Mouse (Mus musculus) erythroblast, embryonic 14.5 days (primary cell): Measurements from ENCODE around the gene Defb41. TPM values are rescaled to one million over a fixed set of nuclear protein-coding genes. Genes with fewer than 3 reads are reported as not detected.

ENCODE experiments used
- H3K27me3 ChIP-seq: 2 replicates; pipeline ENCODE4 v1.6.1; 2012; ENCODE audit warnings: inconsistent platforms; ENCODE audit not compliant: control insufficient read depth
- H3K36me3 ChIP-seq: 2 replicates; pipeline ENCODE4 v1.6.1; 2012; ENCODE audit warnings: mild to moderate bottlenecking, inconsistent platforms; ENCODE audit not compliant: control insufficient read depth
- H3K4me1 ChIP-seq: 2 replicates; pipeline ENCODE4 v1.6.1; 2012; ENCODE audit warnings: inconsistent platforms; ENCODE audit not compliant: control insufficient read depth
- H3K4me3 ChIP-seq: replicated peaks from 2 replicates; pipeline ENCODE3; 2012; ENCODE audit warnings: moderate library complexity, mild to moderate bottlenecking, inconsistent platforms
- H3K9me3 ChIP-seq: 2 replicates; pipeline ENCODE4 v1.6.1; 2012; ENCODE audit warnings: low read length, inconsistent platforms, mixed read lengths; ENCODE audit not compliant: control insufficient read depth
- GATA1 ChIP-seq: IDR thresholded peaks from 2 replicates; pipeline ENCODE4 v1.6.1; 2012; ENCODE audit warnings: low read length, inconsistent platforms, mixed read lengths
- TAL1 ChIP-seq: IDR thresholded peaks from 3 replicates; pipeline ENCODE4 v1.6.1; 2012; ENCODE audit warnings: low read length, inconsistent platforms, mixed read lengths
- polyA plus RNA-seq: library from polyadenylated mRNA; stranded (reverse); fragments of >175 nt; gene quantifications from 2 replicates; pipeline ENCODE4 v1.2.3, GENCODE M21; 2012

The Defb41 gene
- polyA plus RNA-seq, 1 experiment = not detected

DNA sequence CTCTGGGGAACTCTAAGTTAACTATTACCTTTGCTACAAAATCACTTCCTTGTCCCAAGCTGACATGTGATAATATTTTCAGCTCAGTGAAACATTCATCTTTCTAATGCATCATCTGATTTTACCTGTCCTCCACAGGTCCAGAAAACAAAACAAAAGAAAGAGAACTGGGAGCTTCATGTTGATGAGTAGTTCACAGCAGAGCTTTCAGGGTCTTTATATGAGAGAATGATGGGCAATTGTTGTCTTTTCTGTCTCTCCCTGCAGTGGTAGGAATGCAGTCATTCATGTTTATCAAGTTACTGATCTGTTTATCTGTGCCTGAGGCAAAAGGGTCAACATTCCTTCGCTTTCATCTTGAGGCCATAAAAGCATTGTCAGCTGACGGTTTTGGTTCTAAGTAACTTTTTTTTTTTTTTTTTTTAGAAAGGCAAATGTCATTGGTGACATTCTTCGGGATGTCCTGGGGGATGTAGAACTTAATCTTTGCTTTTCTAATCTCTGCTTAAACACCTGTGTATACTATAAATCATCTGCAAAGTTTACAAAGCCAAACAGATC is 41.5 kb downstream of the Defb41 start:
- Histone ChIP-seq H3K27me3 (no peaks in the 10 kb centered on the region), H3K4me3 (no peak overlapping the region), H3K36me3 (no peaks in the 10 kb centered on the region), H3K4me1 (no peaks in the 10 kb centered on the region), H3K9me3 (no peaks in the 10 kb centered on the region)
- no peak for TF ChIP-seq GATA1
- no peak for TF ChIP-seq TAL1

Other genes starting within 250 kb of the Defb41 start
- gene Crisp4, start 119.2 kb downstream of the Defb41 start, polyA plus RNA-seq = 0.01 TPM in 1 of 2 replicates, not detected in the other
- gene Defb18, start 27.7 kb downstream of the Defb41 start, polyA plus RNA-seq = not detected in 2 replicates